Mouse (Mus musculus) gastrocnemius, adult 18-20 months (tissue): ENCODE measurements around the gene Prps1l3. TPM values are rescaled to one million over a fixed set of nuclear protein-coding genes. Genes with fewer than 3 reads are reported as not detected.

ENCODE experiments used
- DNase-seq: peaks from one replicate; pipeline ENCODE4 v3.0.0; 2021; ENCODE audit warnings: low spot score
- total RNA-seq, 2 experiments: library from RNA; stranded (reverse); gene quantifications; 2 replicates each; pipeline ENCODE4 v1.2.3; 2021

The Prps1l3 gene
- total RNA-seq, 2 experiments from 2014 or later, result 26.0 to 28.1 TPM

DNA sequence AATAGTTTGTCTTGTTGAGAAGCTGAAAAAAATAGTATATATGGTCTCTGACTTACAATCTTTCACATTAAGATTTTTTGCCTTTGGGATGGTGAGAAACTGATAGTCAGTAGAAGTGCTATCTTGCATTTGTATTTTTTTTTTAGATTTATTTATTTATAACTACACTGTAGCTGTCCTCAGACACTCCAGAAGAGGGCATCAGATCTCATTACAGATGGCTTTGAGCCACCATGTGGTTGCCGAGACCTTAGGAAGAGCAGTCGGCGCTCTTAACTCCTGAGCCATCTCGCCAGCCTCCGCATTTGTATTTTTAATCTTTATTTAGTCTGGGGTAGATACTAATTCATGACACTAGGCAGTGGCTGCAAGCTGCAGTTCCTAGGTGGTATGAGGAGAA, 3.2 kb downstream of the Prps1l3 start:
- DNase-seq, result peak; percentile 55

DNA sequence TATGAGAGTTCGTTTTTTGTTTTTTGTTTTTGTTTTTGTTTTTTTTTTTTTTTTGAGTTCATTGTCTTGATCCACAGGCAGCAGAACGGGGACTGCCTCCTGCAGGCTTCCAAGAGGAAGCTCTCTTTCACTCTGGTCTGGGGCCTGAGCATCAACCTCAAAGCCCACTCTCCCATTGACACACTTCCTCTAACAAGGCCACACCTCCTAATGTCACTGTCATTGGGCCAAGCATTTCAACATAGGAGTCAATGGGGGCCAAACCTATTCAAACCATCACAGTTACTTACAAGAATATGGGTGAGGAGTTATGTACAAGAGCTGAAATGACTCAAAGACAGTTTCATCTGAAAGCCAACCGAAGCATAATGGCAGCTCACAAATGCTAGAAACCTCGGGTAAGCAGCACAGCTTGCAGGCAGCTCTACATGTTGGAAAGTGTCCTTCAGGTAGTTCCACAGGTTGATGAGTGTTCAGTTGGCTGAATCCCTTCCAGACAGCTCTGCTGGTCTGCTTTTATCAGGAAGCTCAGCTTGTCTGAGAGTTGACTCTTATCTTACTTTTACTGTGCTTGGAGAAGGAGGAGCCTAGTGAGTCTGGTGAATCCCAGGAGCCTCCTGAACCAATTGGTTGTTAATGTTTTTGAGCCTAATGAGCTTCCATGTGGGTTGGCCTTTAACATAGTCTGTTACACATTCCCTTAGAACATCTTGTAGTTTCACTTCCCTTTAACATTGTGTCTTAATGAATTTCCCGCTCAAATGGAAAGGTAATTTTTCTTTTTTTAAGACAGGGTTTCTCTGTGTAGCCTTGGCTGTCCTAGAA, 13.7 kb downstream of the Prps1l3 start:
- no peak for DNase-seq

DNA sequence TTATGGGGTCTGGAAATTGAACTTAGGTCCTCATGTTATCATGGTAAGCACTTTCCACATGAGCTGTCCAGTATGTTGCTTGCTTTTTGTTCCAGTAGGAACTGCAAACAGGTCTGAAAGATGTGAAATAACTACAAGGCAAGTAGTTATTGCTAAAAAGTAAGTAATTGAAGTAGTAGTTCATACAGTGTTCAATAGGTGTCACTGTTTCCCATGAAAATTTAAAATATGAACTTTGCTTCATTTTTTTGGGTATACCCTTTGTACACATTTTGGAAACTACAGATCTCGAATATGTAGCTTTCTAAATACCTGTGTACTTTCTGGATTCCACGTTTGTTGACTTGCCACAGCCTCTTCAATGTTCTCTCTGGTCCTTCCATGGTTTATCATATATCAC, 28.4 kb downstream of the Prps1l3 start:
- DNase-seq, result no peak

- DNase-seq, result no peak
Observed at GRCm38 (mm10) chr12:57275456-57275855, 45.2 kb downstream of the Prps1l3 start.

GRCm38 (mm10) chr12:57281155-57282114, 51.2 kb downstream of the Prps1l3 start:
- peak; percentile 20 for DNase-seq

- DNase-seq, result no peak
Observed at GRCm38 (mm10) chr12:57285303-57286059, 55.3 kb downstream of the Prps1l3 start.

Other genes with a start within 250 kb of the Prps1l3 start
- under 1 TPM in 1 of 2 experiments, not detected in 1; 0.33 TPM for gene Slc25a21, start 32.9 kb upstream of the Prps1l3 start, total RNA-seq
- gene Mipol1, start within 50 bp of the Prps1l3 start, total RNA-seq, result 1 to 10 TPM; 3.1 to 4.0 TPM